Mouse (Mus musculus) forebrain, embryonic 13.5 days (tissue): ENCODE measurements around the gene Sema4d. TPM values are rescaled to one million over a fixed set of nuclear protein-coding genes. Genes with fewer than 3 reads are reported as not detected.
"Not testable (repeated sequence)": the region's sequence is repeated elsewhere in the genome, so short reads cannot be mapped to it uniquely, and the experiment has no call there.

Experiments used
- ATAC-seq: fragments of 200-750 bp; cut with Nextera tagmentation; 2 replicates; pipeline ENCODE4 v1.8.0; 2017
- H3K27ac ChIP-seq: fragments of 300-500 bp; sonication (generic); 2 replicates; pipeline ENCODE4 v1.5.1; 2015; ENCODE audit warnings: inconsistent platforms, mild to moderate bottlenecking, moderate library complexity
- H3K27me3 ChIP-seq: fragments of 300-500 bp; sonication (generic); 2 replicates; pipeline ENCODE4 v1.6.1; 2015; ENCODE audit warnings: mild to moderate bottlenecking, inconsistent platforms
- H3K36me3 ChIP-seq: fragments of 300-500 bp; sonication (generic); 2 replicates; pipeline ENCODE4 v1.6.1; 2015; ENCODE audit warnings: mild to moderate bottlenecking, inconsistent platforms; ENCODE audit not compliant: poor library complexity, severe bottlenecking
- H3K4me1 ChIP-seq: fragments of 300-500 bp; sonication (generic); 2 replicates; pipeline ENCODE4 v1.6.1; 2015; ENCODE audit warnings: inconsistent platforms
- H3K4me2 ChIP-seq: fragments of 300-500 bp; sonication (generic); 2 replicates; pipeline ENCODE4 v1.6.1; 2015; ENCODE audit warnings: inconsistent platforms, mild to moderate bottlenecking, moderate library complexity
- H3K4me3 ChIP-seq: fragments of 300-500 bp; sonication (generic); 2 replicates; pipeline ENCODE4 v1.5.1; 2015; ENCODE audit warnings: mild to moderate bottlenecking, inconsistent platforms
- H3K9ac ChIP-seq: fragments of 300-500 bp; sonication (generic); 2 replicates; pipeline ENCODE4 v1.6.1; 2015; ENCODE audit warnings: mild to moderate bottlenecking, inconsistent platforms
- H3K9me3 ChIP-seq: fragments of 300-500 bp; sonication (generic); replicated peaks from 2 replicates; pipeline ENCODE4 v1.6.1; 2016; ENCODE audit warnings: inconsistent platforms
- WGBS: fragments of 180-500 bp; shearing (Covaris S2); methylation state at CpG from one replicate; pipeline ENCODE4 v1.1.7; 2015; 5-methylcytosine and 5-hydroxymethylcytosine counted together
- polyA plus RNA-seq: library from polyadenylated mRNA; unstranded; fragments of >200 nt; fragmentation: Nextera tagmentation; extraction: Ambion mirVana; gene quantifications from 2 replicates; pipeline ENCODE4 v1.2.1, GENCODE M21; 2015

Gene Sema4d
- polyA plus RNA-seq, 1 experiment from 2014 or later = 10.8 TPM

DNA sequence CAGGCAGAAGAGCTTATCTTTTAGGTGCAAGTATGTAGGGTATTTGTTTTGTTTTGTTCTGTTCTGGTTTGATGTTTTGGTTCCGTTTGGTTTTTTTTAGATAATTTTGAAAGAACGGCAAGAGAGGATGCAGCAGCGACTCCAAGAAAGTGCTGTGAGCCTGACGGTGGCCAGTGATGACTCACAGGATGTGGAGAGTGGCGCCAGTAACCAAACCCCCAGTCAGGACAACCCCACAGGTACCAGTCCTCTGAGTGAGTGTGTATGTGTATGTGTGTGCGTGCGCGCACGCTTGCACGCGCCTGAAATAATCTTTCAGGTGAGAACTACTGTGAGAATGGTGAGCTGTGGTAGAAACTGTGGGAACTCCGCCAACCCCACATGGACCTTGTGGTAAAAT is 116.5 kb downstream of the Sema4d start:
- ATAC-seq = no peak
- peaks cover 91% of the 10 kb centered on the region for H3K36me3 ChIP-seq
- H3K27me3 ChIP-seq = no peaks in the 10 kb centered on the region
- H3K4me3 ChIP-seq = no peak overlapping the region
- 97% methylated on average over 12 of the region's 12 CpGs for WGBS
- no peak overlapping the region for H3K27ac ChIP-seq
- H3K4me1 ChIP-seq = no peaks in the 10 kb centered on the region
- H3K4me2 ChIP-seq = no peak overlapping the region
- no peak overlapping the region for H3K9ac ChIP-seq
- no peaks in the 10 kb centered on the region for H3K9me3 ChIP-seq

DNA sequence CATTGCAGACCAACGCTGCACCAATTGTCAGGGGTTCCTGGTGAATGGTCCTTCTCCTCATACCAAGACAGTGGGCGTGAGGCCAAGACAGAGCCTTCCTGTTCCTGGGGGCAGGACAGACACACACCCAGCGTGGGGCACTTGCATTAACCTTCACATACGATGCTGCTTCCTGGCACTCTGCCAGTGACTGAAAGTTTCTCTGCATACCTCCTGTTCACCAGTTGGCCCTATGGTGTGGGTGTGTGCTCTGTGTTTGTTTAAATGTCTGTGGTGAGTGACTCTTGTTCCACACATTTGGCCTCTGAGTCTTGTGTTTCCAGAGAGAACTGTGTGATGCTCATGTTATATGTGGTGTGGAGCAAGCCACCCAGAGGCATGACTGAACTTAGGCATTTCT is 116.9 kb downstream of the Sema4d start:
- no peaks in the 10 kb centered on the region for H3K9me3 ChIP-seq
- H3K4me1 ChIP-seq = no peaks in the 10 kb centered on the region
- H3K36me3 ChIP-seq = peaks cover 87% of the 10 kb centered on the region
- H3K9ac ChIP-seq = no peak overlapping the region
- no peak overlapping the region for H3K4me2 ChIP-seq
- no peak overlapping the region for H3K27ac ChIP-seq
- ATAC-seq = no peak
- no peak overlapping the region for H3K4me3 ChIP-seq
- 80% methylated on average over 4 of the region's 4 CpGs for WGBS
- no peaks in the 10 kb centered on the region for H3K27me3 ChIP-seq

DNA sequence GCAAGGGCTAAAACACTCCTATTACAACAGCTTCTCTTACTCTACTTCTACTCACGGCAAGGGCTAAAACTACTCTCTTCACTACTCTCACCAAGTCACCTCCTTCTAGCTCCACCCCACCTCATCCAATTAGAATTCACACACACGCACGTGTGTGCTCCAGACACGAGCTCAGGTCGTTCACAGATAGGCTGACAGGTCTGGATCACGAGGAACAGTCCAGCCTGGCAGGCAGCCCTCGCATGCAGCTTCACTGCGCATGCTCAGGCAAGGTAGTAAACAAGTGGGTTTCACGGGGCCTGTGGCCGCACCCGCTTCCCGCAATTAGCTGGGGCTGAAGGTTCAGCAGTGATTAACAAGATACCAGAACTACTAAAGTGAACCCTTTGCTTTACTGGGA is 125.4 kb downstream of the Sema4d start:
- not testable (repeated sequence) for H3K27me3 ChIP-seq, H3K9ac ChIP-seq, H3K4me2 ChIP-seq, H3K27ac ChIP-seq, ATAC-seq, H3K4me3 ChIP-seq, H3K4me1 ChIP-seq, H3K9me3 ChIP-seq
- WGBS = 94% methylated on average over 12 of the region's 12 CpGs
- peaks cover 83% of the 10 kb centered on the region for H3K36me3 ChIP-seq

DNA sequence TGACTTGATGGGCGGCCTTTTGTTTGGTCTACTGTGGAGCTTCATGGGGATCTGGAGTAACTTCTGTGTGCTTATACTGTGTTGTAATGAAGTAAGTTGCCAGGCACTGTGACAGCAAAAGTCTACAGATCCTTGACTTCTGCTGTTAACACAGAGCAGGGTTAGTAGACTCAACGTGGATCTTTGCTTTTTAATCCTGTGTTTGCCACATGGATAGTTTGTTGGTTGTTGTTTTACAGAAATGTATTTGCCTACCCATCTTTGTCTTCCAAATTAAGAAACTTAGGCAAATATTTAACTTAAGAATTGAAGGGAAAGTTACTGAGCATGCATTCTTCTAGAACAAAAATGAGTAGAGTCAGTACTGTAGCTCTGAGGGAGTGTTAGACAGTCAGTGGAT is 130.0 kb downstream of the Sema4d start:
- Histone ChIP-seq H3K4me1 (no peaks in the 10 kb centered on the region), H3K9ac (no peak overlapping the region), H3K27ac (no peak overlapping the region), H3K9me3 (no peaks in the 10 kb centered on the region), H3K27me3 (no peaks in the 10 kb centered on the region), H3K4me2 (no peak overlapping the region), H3K36me3 (peaks cover 96% of the 10 kb centered on the region), H3K4me3 (no peak overlapping the region)
- 93% methylated on average over 2 of the region's 2 CpGs for WGBS
- ATAC-seq = no peak

DNA sequence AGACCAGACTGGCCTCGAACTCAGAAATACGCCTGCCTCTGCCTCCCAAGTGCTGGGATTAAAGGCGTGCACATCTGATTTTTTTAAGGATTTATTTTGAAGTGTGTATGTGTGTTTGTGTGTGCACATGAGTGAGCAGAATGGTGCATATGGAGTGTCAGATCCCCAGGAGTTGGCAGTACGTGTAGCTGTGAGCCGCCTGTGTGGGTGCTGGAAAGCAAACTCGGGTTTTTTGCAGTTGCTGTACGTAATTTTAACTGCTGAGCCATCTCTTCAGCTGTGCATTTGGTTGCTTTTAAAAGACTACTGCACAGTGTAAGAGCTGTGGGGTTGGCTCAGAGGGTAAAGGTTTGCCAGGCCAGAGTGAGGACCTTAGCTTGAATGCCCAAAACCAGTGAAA is 134.0 kb downstream of the Sema4d start:
- Histone ChIP-seq H3K4me2 (no peak overlapping the region), H3K27me3 (no peaks in the 10 kb centered on the region), H3K36me3 (peaks cover 95% of the 10 kb centered on the region), H3K9ac (no peak overlapping the region), H3K9me3 (no peaks in the 10 kb centered on the region), H3K4me1 (no peaks in the 10 kb centered on the region), H3K4me3 (no peak overlapping the region), H3K27ac (no peak overlapping the region)
- ATAC-seq = no peak
- WGBS = 93% methylated on average over 7 of the region's 7 CpGs

DNA sequence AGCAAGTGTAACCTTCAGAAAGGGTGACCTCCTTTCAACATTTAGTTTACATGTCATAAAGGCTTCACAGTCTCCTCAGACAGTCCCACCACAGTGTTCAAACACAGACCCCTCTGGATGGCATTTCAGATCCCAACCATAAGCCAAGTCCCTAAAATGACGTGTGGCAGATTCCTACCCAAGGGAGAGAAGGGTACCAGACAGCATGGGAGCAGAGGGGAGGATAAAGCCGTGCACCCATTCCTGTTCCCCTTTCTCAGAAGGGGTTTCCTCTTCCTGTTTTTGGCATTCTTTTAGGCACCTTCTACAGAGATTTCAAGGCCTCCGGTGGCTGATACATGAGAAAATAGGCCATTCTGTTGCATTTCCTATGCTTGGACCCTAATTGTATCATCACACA is 135.5 kb downstream of the Sema4d start:
- 93% methylated on average over 3 of the region's 3 CpGs for WGBS
- Histone ChIP-seq H3K27me3 (no peaks in the 10 kb centered on the region), H3K4me3 (no peak overlapping the region), H3K4me1 (no peaks in the 10 kb centered on the region), H3K27ac (no peak overlapping the region), H3K9ac (no peak overlapping the region), H3K4me2 (no peak overlapping the region), H3K36me3 (peaks cover 94% of the 10 kb centered on the region), H3K9me3 (no peaks in the 10 kb centered on the region)
- ATAC-seq = no peak

DNA sequence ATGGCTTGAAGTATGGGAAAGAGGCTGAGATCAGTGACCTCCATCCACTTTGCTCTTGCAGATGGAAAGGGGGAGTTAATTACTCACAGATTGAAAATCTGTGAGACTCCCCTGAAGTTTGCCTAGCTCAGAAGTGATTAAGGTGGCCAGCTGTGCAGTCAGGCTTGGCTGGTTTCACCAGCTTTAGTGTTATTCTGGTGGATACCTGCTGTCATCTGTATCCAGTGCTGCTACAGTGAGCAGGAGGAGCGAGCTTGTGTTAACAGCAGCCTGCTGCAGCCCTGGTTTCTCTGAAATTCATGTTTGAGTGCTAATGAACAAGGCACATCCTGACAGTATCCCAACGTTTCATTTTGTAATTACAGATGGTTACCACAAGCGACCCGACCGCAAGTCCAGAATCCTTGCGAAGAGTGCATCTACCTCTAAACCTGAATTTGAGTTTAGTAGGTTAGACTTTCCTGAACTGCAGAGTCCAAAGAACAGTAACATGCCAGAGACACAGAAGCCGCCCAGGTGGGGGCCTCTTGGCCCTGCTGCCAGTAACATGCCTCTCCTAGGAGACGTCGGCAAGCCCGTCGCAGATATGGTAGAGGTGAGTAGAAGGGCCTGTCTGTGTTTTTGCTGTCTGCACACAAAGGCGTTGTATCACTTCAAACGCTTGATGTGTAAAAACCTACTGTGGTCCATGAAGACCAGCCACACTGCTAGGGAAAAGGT is 136.9 kb downstream of the Sema4d start:
- Histone ChIP-seq H3K4me1 (peaks cover 10% of the 10 kb centered on the region), H3K4me3 (no peak overlapping the region), H3K27ac (no peak overlapping the region), H3K4me2 (no peak overlapping the region), H3K36me3 (peaks cover 84% of the 10 kb centered on the region), H3K9me3 (no peaks in the 10 kb centered on the region), H3K27me3 (no peaks in the 10 kb centered on the region), H3K9ac (no peak overlapping the region)
- ATAC-seq = no peak
- 93% methylated on average over 13 of the region's 13 CpGs for WGBS

DNA sequence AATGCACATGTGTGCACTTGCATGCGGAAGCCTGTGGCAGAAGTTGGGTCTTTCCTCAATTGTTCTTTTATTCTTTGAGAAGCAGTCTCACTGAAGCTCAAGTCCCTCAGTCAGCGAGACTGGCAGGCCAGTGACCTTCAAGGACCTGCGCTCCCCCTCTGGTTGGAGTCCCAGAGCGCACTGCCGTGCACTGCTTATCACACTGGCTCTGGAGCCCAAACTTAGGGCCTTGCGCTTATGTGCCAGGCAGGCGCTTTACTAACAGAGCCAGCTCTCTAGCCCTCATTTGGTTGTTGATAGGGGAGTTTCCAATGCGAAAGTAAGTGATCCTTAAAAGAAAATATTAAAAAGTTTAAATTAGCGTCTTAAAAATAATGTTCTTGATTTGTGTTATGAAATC is 139.6 kb downstream of the Sema4d start:
- Histone ChIP-seq H3K9ac (no peak overlapping the region), H3K27me3 (no peaks in the 10 kb centered on the region), H3K4me3 (no peak overlapping the region), H3K4me2 (no peak overlapping the region), H3K9me3 (no peaks in the 10 kb centered on the region), H3K36me3 (peaks cover 59% of the 10 kb centered on the region), H3K4me1 (peaks cover 17% of the 10 kb centered on the region), H3K27ac (no peak overlapping the region)
- ATAC-seq = no peak
- WGBS = 94% methylated on average over 9 of the region's 9 CpGs

DNA sequence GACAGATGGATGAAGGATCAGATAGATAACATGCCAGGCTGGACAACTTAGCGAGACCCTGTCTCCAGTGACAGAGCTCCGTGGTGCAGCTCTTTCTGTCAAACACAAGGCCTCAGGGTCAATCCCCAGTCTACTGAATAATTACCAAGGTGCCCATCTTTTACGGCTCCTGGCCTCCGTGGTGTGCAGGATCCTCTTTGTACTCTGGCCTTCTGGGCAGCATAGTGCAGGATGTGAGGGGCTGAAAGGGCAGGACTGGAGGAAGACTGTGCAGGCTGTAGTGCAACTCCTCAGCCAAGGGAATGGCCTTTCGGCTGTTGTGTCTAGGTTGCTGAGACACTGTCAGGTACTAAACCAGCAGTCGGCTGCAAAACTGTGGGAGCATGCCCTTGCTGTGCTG is 140.4 kb downstream of the Sema4d start:
- no peak overlapping the region for H3K27ac ChIP-seq
- H3K9me3 ChIP-seq = no peaks in the 10 kb centered on the region
- no peak overlapping the region for H3K4me3 ChIP-seq
- H3K4me2 ChIP-seq = no peak overlapping the region
- no peaks in the 10 kb centered on the region for H3K27me3 ChIP-seq
- peaks cover 24% of the 10 kb centered on the region for H3K4me1 ChIP-seq
- H3K9ac ChIP-seq = peak overlapping the region; percentile 73; the same call in 1 of the 2 replicates
- 96% methylated on average over 6 of the region's 6 CpGs for WGBS
- peaks cover 51% of the 10 kb centered on the region for H3K36me3 ChIP-seq
- ATAC-seq = no peak

DNA sequence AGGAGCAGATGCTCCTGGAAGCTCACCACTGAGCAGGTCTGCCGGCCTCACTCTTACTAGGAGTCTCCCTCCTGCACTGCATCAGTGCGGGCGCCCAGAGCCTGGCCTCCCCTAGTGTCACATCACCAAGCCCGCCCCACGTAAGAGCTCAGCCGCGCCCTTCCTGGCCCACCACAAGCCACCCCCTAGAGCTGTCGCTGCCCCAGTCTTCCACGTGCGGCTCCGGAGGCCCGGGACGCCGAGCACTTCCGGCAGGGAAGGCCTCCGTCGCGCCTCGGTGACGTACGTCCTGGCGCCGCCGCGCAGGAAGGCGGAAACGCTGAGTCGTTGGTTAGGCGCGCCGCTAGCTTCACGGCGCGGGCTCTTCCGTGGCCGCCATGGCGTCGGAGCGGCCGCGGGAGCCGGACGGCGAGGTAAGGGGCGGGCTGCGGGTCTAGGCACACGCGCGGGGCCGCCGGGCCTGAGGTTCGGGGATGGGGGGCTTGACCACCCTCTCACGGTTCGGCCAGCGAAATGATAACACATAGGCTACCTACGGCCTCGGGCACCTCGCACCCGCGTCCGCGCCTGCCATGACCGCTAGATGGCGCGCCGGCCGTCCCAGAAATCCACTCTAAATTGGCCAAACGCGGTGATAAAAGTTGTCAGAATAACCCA is 142.0 kb downstream of the Sema4d start, which contains the start of gene Secisbp2:
Secisbp2 (plus strand) TSS at position 290 of the 657 bp plus-strand sequence.
- Histone ChIP-seq H3K4me1 (peaks cover 40% of the 10 kb centered on the region), H3K4me2 (peak within 1 kb of the TSS; percentile 73), H3K27ac (peak within 1 kb of the TSS; percentile 80), H3K27me3 (no peaks in the 10 kb centered on the region), H3K9me3 (no peaks in the 10 kb centered on the region), H3K4me3 (peak within 1 kb of the TSS; percentile 70), H3K9ac (peak within 1 kb of the TSS; percentile 73), H3K36me3 (peaks cover 35% of the 10 kb centered on the region)
- peak; percentile 99 for ATAC-seq
- under 1% methylated on average over 69 of the region's 69 CpGs for WGBS

DNA sequence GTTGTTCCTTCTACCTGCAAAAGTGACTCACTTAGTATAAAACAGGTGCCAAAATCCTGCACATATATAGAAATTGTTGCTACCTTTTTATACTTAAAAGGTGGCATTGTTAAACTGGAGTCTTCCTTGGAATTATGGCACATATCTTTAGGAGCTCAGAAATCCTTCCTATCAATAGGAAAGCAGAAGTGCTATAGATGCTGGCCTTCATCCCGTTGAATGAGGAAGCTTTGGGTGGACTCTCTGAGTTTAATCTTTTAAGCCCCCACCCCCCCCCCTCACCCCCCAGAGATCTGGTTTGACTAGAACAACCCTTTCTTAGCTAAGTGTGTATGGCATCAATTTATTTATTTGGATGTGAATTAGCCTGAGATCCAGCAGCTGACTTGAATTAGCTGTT is 143.8 kb downstream of the Sema4d start:
- Histone ChIP-seq H3K4me3 (no peak overlapping the region), H3K27me3 (no peaks in the 10 kb centered on the region), H3K36me3 (peaks cover 17% of the 10 kb centered on the region), H3K27ac (no peak overlapping the region), H3K4me2 (no peak overlapping the region), H3K9me3 (no peaks in the 10 kb centered on the region), H3K9ac (no peak overlapping the region), H3K4me1 (peaks cover 48% of the 10 kb centered on the region)
- WGBS = 63% methylated on average over 1 of the region's 1 CpGs
- no peak for ATAC-seq

DNA sequence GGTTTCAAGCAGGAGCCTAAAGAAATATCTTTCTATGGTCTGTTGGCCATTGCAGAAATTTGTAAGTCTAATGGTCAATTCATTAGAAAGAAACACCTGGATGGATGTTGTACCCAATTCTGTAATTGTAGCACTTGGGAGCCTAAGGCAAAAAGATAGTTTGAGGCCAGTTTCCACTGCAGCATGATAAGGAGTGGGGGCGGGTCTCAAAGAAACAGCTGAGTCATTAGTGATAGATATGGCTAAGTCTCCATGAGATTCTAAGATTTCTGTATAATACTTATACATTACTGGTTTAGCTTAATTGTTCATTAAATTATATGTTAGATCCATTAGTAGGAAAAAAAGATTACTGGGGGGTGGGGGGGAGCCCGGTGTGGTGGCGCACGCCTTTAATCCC is 145.3 kb downstream of the Sema4d start:
- H3K9me3 ChIP-seq = no peaks in the 10 kb centered on the region
- no peak overlapping the region for H3K27ac ChIP-seq
- H3K4me2 ChIP-seq = peak overlapping the region; percentile 66
- no peak overlapping the region for H3K9ac ChIP-seq
- H3K4me1 ChIP-seq = peaks cover 48% of the 10 kb centered on the region
- H3K36me3 ChIP-seq = peaks cover 5% of the 10 kb centered on the region; the same call in 1 of the 2 replicates
- no peak overlapping the region for H3K4me3 ChIP-seq
- no peaks in the 10 kb centered on the region for H3K27me3 ChIP-seq
- WGBS = 89% methylated on average over 4 of the region's 4 CpGs
- ATAC-seq = no peak
